Mouse (Mus musculus): ENCODE data around the gene Taf1c.

The Taf1c gene

DNA sequence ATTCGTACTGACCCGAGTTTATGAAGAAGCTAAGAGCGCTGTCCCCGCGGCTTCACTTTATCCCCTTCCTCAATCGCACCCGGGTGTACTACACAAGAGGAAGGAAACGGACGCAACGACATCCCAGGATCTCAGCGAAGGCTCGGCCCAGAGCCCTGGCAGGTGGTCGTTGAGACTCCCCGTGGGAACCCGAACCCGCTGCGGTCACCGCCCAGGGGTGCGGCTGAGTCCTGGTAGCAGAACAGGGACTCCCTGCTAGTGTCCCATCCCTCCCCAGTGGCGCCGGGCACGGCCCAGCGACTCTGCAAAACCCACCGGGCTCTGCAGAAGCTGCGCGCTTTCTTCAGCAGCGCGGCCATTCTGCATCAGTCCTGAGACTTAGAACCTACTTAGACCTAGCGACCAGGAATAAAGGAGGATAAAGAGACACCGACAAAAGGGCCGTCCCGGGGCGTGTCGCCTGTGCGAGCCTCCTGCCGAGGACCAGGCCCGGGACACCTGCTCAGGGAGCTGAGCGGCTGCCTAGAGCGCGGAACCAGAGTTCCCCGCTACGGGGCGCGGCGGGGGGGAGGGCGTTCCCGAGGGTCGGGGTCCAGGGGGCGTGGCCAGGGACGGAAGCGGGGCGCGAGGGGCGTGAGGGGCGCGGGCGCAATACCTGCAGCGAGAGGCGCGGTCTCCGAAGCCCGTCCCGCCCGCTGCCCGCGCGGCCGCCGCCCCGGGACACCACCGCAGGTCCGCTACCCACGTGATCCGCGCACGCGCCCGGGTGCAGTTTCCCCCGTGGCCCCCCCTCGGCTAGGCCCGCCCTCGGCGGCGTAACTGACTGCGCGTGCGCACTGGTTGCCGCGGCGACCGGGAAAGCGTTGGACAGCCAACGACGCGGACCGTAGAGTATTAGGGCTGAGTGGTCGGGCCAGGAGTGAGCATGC lies 30.3 kb downstream of the Taf1c start, which contains the start of the genes Hsdl1 and Dnaaf1:
Hsdl1 (minus strand) TSS at position 747 of the 929 bp plus-strand sequence.
Dnaaf1 (plus strand) TSS at position 799 of the 929 bp plus-strand sequence.
- peak; percentile 86 for DNase-seq (ENCODE audit: extremely low read depth, insufficient read length, low spot score)

DNA sequence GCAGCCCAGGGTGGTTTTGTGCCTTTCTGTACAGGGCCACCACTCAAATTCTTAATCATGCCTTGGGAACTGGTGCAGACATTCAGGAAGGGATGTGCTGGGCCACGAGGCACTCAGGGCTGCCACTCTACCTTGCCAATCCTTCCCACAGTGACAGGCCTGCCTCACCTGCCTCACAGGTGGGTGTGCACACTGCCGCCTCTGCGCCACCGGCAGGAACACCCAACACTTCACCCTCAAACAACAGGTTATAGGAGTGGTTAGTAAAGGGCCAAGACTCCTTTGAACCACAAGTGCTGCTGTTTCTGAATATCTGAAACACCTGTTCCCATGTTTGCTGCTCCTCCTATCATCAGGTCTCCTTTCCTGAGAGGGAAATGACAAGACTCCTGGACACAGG lies 32.6 kb downstream of the Taf1c start:
- no peak for DNase-seq (ENCODE audit: extremely low read depth, insufficient read length, low spot score)

DNA sequence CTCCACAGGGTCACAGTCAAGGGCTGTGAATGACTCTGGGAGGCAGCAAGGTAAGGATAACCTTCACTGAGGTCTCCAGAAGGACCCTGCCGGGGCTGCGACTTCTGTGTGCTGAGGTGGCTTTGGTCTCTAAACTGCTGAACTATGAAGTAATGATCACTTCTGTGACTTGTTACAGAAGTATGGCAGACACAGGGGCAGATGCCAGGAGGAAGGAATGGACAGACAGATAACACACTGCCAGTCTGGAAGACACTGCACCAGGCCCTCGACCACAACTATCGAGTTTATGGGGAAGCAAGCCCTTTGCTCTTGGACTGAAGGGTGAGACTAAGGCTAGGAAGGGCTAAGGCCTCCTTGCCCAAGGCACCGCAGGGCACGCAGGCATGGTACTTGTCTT lies 33.9 kb downstream of the Taf1c start:
- DNase-seq (ENCODE audit: extremely low read depth, insufficient read length, low spot score): no peak

DNA sequence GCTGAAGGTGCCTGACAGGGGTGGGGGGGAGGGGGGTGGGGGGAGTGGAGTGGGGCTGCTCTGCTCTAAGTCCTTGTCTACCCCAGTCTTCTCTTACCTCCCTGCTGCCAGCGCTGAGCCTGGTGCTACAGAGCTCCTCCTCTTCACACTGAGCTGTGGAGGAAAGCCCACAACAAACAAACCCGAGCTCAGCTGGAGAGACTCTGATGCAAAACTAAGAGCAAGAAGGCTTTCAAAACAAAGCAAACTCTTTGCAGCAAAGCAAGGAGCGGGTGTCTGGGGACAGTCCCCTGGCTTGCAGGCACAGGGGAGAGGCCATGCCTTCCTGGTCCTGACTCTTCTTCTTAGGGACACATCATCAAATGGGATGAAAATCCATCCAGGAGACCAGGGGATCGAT lies 35.1 kb downstream of the Taf1c start:
- no peak for DNase-seq (ENCODE audit: extremely low read depth, insufficient read length, low spot score)

DNA sequence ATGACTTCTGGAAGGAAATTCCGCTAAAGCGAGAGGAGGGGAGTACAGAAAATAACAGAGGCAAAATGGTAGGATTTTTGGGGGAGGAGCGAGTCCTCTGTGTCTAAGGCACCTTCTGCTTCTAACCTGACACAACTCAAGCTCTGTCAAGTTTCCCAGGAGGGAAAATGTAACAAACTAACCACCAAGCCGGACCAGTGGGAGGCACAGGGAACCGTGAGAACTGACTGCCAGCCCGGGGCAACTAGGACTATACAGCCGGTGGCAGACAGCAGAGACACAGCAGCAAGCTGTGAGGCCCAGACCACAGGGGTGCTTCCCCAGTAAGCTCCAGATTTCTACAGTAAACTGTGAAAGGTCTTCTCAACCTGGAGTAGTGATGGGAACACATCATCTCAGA lies 36.1 kb downstream of the Taf1c start:
- no peak for DNase-seq (ENCODE audit: extremely low read depth, insufficient read length, low spot score)

DNA sequence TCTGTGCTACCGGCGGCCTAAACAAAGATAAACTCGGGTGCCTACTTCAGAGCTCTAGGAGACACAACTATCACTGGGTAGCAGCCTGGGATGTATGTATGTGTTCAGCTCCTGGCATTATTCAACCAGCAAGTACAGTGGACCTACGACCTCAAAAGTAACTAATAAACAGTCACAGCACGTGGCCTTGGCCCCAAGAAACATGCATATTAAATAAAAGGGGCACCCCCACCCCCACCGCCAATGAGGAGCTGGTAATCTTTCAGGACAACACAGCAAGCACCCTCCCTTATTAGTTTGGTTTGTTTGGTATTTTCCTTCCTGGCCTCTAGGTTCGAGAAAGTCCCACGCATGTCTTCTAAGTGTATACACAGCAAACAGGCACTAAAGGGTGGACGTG lies 36.8 kb downstream of the Taf1c start:
- DNase-seq (ENCODE audit: extremely low read depth, insufficient read length, low spot score): no peak

DNA sequence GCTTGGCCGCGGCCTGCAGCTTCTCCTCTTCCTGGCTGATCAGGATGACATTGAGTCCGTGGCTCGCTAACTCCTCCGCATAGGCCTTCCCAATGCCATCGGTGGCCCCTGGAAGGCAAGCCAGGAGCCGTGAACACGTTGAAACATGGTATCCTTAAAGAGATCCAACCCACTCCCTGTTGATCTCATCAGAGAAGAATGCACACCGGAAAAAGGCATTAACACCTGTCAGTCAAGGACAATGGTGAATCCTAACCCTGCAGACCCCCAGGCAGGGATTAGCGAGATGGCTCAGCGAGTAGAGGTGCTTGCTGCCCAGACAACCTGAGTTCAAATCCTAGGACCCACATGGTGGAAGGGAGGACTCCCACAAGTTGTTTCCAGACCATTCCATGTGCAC lies 38.7 kb downstream of the Taf1c start:
- no peak for DNase-seq (ENCODE audit: extremely low read depth, insufficient read length, low spot score)

DNA sequence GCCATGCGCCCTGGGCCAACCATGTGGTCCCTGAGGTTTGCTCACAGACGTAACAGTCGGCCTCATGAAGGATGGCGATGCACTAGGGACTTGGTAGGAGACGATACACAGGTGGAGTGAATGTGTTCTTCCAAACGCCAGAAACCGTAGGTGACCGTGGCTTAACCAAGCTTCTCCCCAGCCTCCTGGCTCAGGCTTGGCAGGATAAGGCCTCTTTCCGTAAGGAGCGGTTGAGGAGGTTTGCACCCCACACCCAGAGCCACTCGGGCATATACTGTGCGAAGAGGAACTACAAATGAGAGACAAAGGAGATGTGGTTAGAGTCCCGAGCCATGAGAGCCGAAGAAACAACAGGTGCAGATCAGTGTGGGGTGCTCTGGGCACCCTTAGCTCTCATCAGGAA lies 41.2 kb downstream of the Taf1c start:
- no peak for DNase-seq (ENCODE audit: extremely low read depth, insufficient read length, low spot score)

DNA sequence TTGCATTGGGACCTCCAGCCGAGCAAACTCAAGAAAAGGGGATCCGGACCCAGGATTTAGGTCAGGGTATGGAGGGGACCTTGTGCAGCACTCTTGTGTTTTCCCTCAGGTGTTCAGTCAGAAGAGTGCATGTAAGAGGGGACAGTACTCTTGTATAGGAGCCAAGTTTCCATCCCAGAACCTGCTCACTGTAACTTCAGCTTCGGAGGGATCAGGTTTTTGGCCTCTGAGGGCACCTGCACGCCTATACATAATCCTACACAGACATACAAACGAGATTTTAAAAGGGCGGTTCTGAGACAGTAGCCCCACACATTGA lies 45.7 kb downstream of the Taf1c start:
- no peak for DNase-seq (ENCODE audit: extremely low read depth, insufficient read length, low spot score)

DNA sequence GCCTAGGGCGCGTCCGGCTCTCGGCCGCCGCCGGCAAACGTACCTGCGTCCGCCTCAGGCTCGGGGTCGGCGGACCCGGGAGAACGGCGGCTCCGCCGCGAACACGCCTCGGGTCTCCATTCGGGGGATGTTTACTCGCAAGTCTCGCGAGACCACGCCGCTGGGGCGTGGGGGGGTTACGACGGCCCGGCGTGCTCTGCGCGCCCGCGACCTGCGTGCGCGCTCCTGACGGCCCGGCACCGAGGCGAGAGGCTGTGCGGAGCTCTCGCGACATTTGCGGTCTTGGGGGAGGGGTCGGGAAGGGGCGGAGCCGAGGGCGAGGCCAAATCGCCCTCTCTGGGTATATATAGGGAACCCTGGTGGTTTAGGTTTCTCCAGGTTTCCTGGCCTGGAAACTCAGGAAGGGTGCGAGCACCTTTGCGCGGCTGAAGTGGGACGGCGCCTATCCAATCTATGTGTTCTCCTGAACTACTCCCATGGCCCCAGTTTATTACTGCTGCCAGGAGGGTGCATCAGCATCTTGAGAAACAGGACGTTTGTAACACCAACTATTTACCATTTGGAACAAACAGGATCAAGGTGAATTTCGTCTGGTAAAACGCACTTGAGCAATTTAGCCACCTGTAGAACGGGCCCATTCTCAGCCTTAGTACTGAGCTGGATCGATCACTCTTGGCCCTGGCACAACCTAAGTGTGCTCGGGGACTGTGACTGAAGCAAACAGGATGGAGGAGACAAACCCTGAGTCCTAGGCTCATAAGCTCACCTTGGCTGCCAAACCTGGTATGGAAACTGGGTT lies 46.2 kb downstream of the Taf1c start, which contains the start of gene Mbtps1:
Mbtps1 (minus strand) TSS at position 133 of the 799 bp plus-strand sequence.
- DNase-seq (ENCODE audit: extremely low read depth, insufficient read length, low spot score): peak; percentile 97

DNA sequence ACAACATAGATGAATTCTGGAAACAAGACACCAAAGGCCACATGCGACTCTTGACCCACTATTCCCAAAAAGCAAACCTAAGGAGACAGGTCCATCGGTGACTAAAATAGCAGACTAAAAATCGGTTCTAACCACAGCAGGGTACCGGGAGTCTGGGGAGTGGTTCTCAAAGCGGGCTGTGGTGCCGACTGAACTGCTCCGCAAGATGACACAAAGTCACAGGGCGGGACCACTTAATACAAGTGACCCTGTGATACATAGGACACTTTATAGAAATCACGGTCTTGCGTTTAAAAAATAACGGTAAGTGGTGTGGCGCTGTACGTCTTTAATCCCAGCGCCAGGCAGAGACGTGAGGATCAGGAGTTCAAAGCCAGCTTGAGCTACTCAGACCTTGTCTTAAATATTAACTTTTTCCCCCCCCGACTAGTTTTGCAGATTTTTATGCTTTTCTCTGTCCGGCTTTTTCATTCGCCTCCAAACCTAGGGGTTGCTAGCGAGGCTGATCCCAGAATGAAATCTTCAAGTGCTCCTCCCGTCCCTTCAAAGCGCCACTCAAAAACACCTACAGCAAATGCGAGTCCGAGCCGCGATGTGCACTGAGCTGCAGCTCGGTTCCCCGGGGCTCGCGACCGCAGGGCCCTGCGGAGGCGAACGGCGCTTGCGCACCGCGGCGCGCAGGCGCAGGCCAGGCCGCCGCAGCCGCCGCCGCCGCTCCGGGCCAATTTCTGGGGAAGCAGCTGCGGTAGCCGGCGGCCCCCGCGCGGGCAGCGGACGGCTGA lies 47.0 kb downstream of the Taf1c start:
- DNase-seq (ENCODE audit: extremely low read depth, insufficient read length, low spot score): no peak

DNA sequence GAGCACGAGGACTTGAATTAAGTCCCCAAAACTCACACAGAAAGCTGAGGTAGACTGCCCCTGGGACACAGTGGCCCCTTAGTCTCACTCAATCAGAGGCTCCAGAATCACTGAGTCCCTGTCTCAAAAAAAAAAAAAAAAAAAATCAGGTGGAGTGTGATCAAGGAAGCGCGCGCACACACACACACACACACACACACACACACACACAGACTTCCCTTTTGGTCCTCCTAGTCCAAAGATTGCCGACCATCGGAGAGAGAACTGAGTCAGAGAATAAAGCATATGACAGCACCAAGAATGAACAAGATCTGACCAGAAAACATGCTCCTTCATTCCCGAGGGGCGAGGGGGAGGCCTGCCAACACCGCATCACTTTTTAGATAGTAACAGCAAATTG lies 47.9 kb downstream of the Taf1c start:
- DNase-seq (ENCODE audit: extremely low read depth, insufficient read length, low spot score): no peak

DNA sequence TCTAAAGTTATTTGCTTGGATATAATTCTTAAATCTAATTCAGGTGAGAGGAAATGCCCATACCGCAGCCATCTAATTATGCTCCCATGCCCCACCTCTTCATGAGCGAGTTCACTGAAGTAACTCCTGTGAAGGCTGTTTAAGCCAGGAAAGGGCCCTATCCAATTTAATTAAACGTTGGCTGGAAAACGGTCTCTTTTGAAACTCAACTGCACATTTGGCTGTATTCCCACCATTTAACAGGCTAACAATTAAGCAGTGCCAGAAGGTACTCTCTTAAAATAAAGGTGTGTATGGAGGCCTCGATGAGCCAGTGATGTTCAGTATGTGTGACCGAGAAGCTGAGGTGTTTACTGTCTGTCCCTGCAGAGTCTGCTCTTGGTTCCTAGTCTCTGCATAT lies 49.2 kb downstream of the Taf1c start:
- DNase-seq (ENCODE audit: extremely low read depth, insufficient read length, low spot score): no peak

DNA sequence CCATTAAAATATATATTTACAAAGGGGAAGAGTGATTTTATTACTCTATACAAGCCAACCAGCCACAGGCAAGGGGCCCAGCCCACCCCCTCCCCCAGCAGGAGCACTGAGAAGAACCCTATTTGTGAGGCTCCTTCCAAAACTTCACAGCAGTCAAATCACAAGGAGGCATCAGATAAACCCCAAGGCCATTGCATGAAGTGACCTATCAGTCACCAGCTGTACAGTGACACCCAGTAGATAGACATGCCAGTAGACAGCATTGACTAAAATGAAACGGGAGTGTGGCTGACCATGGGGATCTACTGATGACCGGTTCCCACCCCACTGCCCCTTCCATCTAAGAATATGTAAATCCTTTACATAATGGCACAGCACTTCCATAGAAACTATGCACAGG lies 52.1 kb downstream of the Taf1c start:
- no peak for DNase-seq (ENCODE audit: extremely low read depth, insufficient read length, low spot score)

DNA sequence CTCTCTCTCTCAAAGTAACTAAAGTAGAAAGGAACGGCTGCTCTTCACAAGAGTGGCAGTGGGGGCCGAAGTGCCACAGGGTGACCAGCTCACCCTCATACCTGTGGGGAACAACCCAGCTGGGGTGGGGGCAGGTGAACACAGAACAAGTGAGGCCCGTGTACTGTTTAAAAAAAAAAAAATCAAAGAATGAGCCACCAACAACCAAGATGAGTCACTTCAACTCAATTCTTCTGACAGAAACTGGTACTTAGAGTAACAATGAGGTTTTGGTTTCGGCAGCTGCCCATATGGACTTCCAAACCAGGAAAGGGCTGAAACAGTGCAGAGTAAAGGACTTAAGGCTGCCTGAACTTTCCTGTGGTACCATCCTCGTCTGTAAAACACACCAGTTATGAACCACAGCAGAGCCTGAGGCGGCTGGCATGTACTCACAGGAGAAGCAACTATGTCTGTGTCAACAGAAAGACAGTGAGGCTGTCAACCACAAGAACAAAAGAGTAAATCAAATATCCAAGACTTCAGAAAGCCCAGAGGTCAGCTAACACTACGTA lies 56.4 kb downstream of the Taf1c start:
- DNase-seq (ENCODE audit: extremely low read depth, insufficient read length, low spot score): no peak
